Mouse (Mus musculus) midbrain, embryonic 16.5 days (tissue): ENCODE results near the gene Rbm4. TPM values are rescaled to one million over a fixed set of nuclear protein-coding genes. Genes with fewer than 3 reads are reported as not detected.
"Not testable (repeated sequence)": the region's sequence is repeated elsewhere in the genome, so short reads cannot be mapped to it uniquely, and the experiment has no call there.

ENCODE experiments used
- ATAC-seq: fragments of 200-750 bp; cut with Nextera tagmentation; 2 replicates; pipeline ENCODE4 v1.8.0; 2017; ENCODE audit warnings: moderate TSS enrichment
- H3K27ac ChIP-seq: fragments of 300-500 bp; sonication (generic); 2 replicates; pipeline ENCODE4 v1.5.1; 2014; ENCODE audit warnings: mild to moderate bottlenecking, low read length, mixed read lengths
- H3K27me3 ChIP-seq: fragments of 300-500 bp; sonication (generic); 2 replicates; pipeline ENCODE4 v1.6.1; 2014; ENCODE audit warnings: low read depth, low read length, mixed read lengths; ENCODE audit not compliant: control insufficient read depth, insufficient read depth
- H3K36me3 ChIP-seq: fragments of 300-500 bp; sonication (generic); 2 replicates; pipeline ENCODE4 v1.6.1; 2014; ENCODE audit warnings: mild to moderate bottlenecking, low read length, moderate library complexity, mixed read lengths; ENCODE audit not compliant: control insufficient read depth, insufficient read depth
- H3K4me1 ChIP-seq: fragments of 300-500 bp; sonication (generic); 2 replicates; pipeline ENCODE4 v1.6.1; 2014; ENCODE audit warnings: mild to moderate bottlenecking, low read length, mixed read lengths; ENCODE audit not compliant: control insufficient read depth, insufficient read depth
- H3K4me2 ChIP-seq: fragments of 300-500 bp; sonication (generic); 2 replicates; pipeline ENCODE4 v1.6.1; 2014; ENCODE audit warnings: mild to moderate bottlenecking, low read length, mixed read lengths
- H3K4me3 ChIP-seq: fragments of 300-500 bp; sonication (generic); 2 replicates; pipeline ENCODE4 v1.5.1; 2014; ENCODE audit warnings: low read depth, mild to moderate bottlenecking, low read length, moderate library complexity, mixed read lengths
- H3K9ac ChIP-seq: fragments of 300-500 bp; sonication (generic); 2 replicates; pipeline ENCODE4 v1.6.1; 2014; ENCODE audit warnings: low read depth, low read length, mixed read lengths
- H3K9me3 ChIP-seq: fragments of 300-500 bp; sonication (generic); replicated peaks from 2 replicates; pipeline ENCODE4 v1.6.1; 2014; ENCODE audit warnings: mild to moderate bottlenecking, low read length, mixed read lengths; ENCODE audit not compliant: control insufficient read depth, poor library complexity, severe bottlenecking
- WGBS: fragments of 180-500 bp; shearing (Covaris S2); extraction: QIAGEN DNeasy Blood & Tissue Kit; methylation state at CpG from one replicate; pipeline ENCODE4 v1.1.7; 2014; 5-methylcytosine and 5-hydroxymethylcytosine counted together
- polyA plus RNA-seq: library from polyadenylated mRNA; unstranded; fragments of >200 nt; fragmentation: Nextera tagmentation; extraction: Ambion mirVana; gene quantifications from 2 replicates; pipeline ENCODE4 v1.2.1, GENCODE M21; 2015

Rbm4 gene
- polyA plus RNA-seq, 1 experiment from 2014 or later = 78.8 TPM

GRCm38 (mm10) chr19:4782891-4783290 is 10.8 kb downstream of the Rbm4 start:
- WGBS = 95% methylated on average over 2 of the region's 2 CpGs
- ATAC-seq = no peak
- peaks cover 27% of the 10 kb centered on the region for H3K36me3 ChIP-seq

GRCm38 (mm10) chr19:4772785-4773184 is 20.9 kb downstream of the Rbm4 start:
- no peaks in the 10 kb centered on the region for H3K4me1 ChIP-seq
- H3K9ac ChIP-seq = no peak overlapping the region
- ATAC-seq = no peak
- no peaks in the 10 kb centered on the region for H3K9me3 ChIP-seq
- H3K4me2 ChIP-seq = no peak overlapping the region
- H3K4me3 ChIP-seq = no peak overlapping the region
- 84% methylated on average over 3 of the region's 3 CpGs for WGBS
- H3K27me3 ChIP-seq = no peaks in the 10 kb centered on the region
- H3K27ac ChIP-seq = no peak overlapping the region
- H3K36me3 ChIP-seq = peaks cover 5% of the 10 kb centered on the region

More at GRCm38 (mm10) chr19:4782891-4783290, 10.8 kb downstream of the Rbm4 start:
- H3K27me3 ChIP-seq = no peaks in the 10 kb centered on the region
- H3K9ac ChIP-seq = no peak overlapping the region
- H3K4me3 ChIP-seq = no peak overlapping the region
- H3K9me3 ChIP-seq = no peaks in the 10 kb centered on the region
- no peak overlapping the region for H3K27ac ChIP-seq
- H3K4me2 ChIP-seq = no peak overlapping the region
- peaks cover 13% of the 10 kb centered on the region for H3K4me1 ChIP-seq

GRCm38 (mm10) chr19:4767507-4768148 is 26.1 kb downstream of the Rbm4 start:
- Histone ChIP-seq H3K4me1 (peaks cover 17% of the 10 kb centered on the region), H3K27me3 (no peaks in the 10 kb centered on the region), H3K9me3 (no peaks in the 10 kb centered on the region), H3K36me3 (peaks cover 18% of the 10 kb centered on the region), H3K27ac (no peak overlapping the region), H3K4me2 (no peak overlapping the region), H3K4me3 (no peak overlapping the region), H3K9ac (no peak overlapping the region)
- ATAC-seq = no peak
- 90% methylated on average over 11 of the region's 12 CpGs for WGBS

GRCm38 (mm10) chr19:4762876-4763275 is 30.8 kb downstream of the Rbm4 start:
- Histone ChIP-seq H3K36me3 (peaks cover 21% of the 10 kb centered on the region), H3K4me1 (peaks cover 54% of the 10 kb centered on the region), H3K27me3 (no peaks in the 10 kb centered on the region), H3K4me3 (no peak overlapping the region), H3K9me3 (no peaks in the 10 kb centered on the region), H3K27ac (no peak overlapping the region), H3K9ac (no peak overlapping the region), H3K4me2 (no peak overlapping the region)
- no peak for ATAC-seq
- 81% methylated on average over 1 of the region's 1 CpGs for WGBS

- not testable (repeated sequence) for H3K9ac ChIP-seq, H3K27me3 ChIP-seq, H3K4me3 ChIP-seq, H3K27ac ChIP-seq, H3K9me3 ChIP-seq, ATAC-seq
- H3K4me2 ChIP-seq = peak overlapping the region; percentile 17; the same call in 1 of the 2 replicates
- peaks cover 58% of the 10 kb centered on the region for H3K4me1 ChIP-seq
- WGBS = 89% methylated on average over 8 of the region's 8 CpGs
- H3K36me3 ChIP-seq = peaks cover 19% of the 10 kb centered on the region
Observed at GRCm38 (mm10) chr19:4760544-4760943, 33.2 kb downstream of the Rbm4 start.

GRCm38 (mm10) chr19:4756921-4757320 is 36.8 kb downstream of the Rbm4 start:
- Histone ChIP-seq H3K9me3 (no peaks in the 10 kb centered on the region), H3K9ac (peak overlapping the region; percentile 91), H3K4me3 (peak overlapping the region; percentile 80), H3K4me1 (peaks cover 45% of the 10 kb centered on the region), H3K4me2 (peak overlapping the region; percentile 58), H3K27me3 (no peaks in the 10 kb centered on the region), H3K36me3 (peaks cover 7% of the 10 kb centered on the region), H3K27ac (peak overlapping the region; percentile 98)
- no peak for ATAC-seq
- WGBS = 4% methylated on average over 9 of the region's 9 CpGs

GRCm38 (mm10) chr19:4756193-4756911 is 37.3 kb downstream of the Rbm4 start, which contains the start of gene Rbm4b:
Gene Rbm4b, plus strand, starts transcription at chr19:4756497.
- ATAC-seq = peak; percentile 96
- Histone ChIP-seq H3K4me3 (peak within 1 kb of the TSS; percentile 80), H3K36me3 (peaks cover 11% of the 10 kb centered on the region), H3K9ac (peak within 1 kb of the TSS; percentile 91), H3K27ac (peak within 1 kb of the TSS; percentile 98), H3K4me2 (peak within 1 kb of the TSS; percentile 68), H3K27me3 (no peaks in the 10 kb centered on the region), H3K4me1 (peaks cover 41% of the 10 kb centered on the region), H3K9me3 (no peaks in the 10 kb centered on the region)
- WGBS = under 1% methylated on average over 64 of the region's 65 CpGs

- H3K27me3 ChIP-seq = no peaks in the 10 kb centered on the region
- H3K9me3 ChIP-seq = no peaks in the 10 kb centered on the region
- H3K27ac ChIP-seq = peak overlapping the region; percentile 98
- H3K36me3 ChIP-seq = peaks cover 11% of the 10 kb centered on the region
- H3K9ac ChIP-seq = peak overlapping the region; percentile 51
- peak overlapping the region; percentile 80 for H3K4me3 ChIP-seq
- peaks cover 35% of the 10 kb centered on the region for H3K4me1 ChIP-seq
- peak overlapping the region; percentile 68 for H3K4me2 ChIP-seq
- under 1% methylated on average over 10 of the region's 10 CpGs for WGBS
- peak; percentile 82 for ATAC-seq
Observed at GRCm38 (mm10) chr19:4755565-4756192, 38.0 kb downstream of the Rbm4 start.

- Histone ChIP-seq H3K4me2 (no peak overlapping the region), H3K27me3 (no peaks in the 10 kb centered on the region), H3K4me1 (no peaks in the 10 kb centered on the region), H3K9ac (no peak overlapping the region), H3K36me3 (peaks cover 48% of the 10 kb centered on the region), H3K4me3 (no peak overlapping the region), H3K9me3 (no peaks in the 10 kb centered on the region), H3K27ac (no peak overlapping the region)
- 87% methylated on average over 6 of the region's 6 CpGs for WGBS
- ATAC-seq = no peak
Observed at GRCm38 (mm10) chr19:4749975-4750374, 43.7 kb downstream of the Rbm4 start.
